Mouse (Mus musculus) erythroblast, embryonic 14.5 days (primary cell): Measurements from ENCODE around the gene Dlx3.

ENCODE experiments used
- GATA1 ChIP-seq: IDR thresholded peaks from 2 replicates; pipeline ENCODE4 v1.6.1; 2012; ENCODE audit warnings: low read length, inconsistent platforms, mixed read lengths
- TAL1 ChIP-seq: IDR thresholded peaks from 3 replicates; pipeline ENCODE4 v1.6.1; 2012; ENCODE audit warnings: low read length, inconsistent platforms, mixed read lengths

DNA sequence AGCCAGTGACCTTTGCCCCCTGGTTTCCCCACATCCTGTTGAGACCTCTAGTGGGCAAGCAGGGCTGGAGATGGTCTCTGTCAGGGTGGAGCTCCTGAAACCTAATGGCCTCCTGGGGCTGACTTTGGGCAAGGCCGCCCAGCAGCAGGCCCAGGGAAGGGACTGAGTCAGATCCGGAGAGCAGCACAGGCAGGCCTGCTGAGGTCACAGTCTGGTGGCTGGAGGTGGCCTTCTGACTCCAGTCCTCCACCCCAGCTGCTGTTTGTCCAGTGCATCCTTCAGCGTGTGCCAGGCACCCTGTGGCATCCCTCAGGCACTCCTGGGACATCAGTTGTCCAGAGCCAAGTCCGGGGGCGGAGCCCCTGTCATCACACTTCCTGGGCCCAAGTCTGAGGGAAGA, 45.9 kb downstream of the Dlx3 start:
- no peak for TF ChIP-seq GATA1
- TF ChIP-seq TAL1 = no peak
